Mouse (Mus musculus): ENCODE measurements around the gene Ccin. TPM values are rescaled to one million over a fixed set of nuclear protein-coding genes. Genes with fewer than 3 reads are reported as not detected.

Ccin gene
- total RNA-seq, 1 experiment, result 0.80 TPM

DNA sequence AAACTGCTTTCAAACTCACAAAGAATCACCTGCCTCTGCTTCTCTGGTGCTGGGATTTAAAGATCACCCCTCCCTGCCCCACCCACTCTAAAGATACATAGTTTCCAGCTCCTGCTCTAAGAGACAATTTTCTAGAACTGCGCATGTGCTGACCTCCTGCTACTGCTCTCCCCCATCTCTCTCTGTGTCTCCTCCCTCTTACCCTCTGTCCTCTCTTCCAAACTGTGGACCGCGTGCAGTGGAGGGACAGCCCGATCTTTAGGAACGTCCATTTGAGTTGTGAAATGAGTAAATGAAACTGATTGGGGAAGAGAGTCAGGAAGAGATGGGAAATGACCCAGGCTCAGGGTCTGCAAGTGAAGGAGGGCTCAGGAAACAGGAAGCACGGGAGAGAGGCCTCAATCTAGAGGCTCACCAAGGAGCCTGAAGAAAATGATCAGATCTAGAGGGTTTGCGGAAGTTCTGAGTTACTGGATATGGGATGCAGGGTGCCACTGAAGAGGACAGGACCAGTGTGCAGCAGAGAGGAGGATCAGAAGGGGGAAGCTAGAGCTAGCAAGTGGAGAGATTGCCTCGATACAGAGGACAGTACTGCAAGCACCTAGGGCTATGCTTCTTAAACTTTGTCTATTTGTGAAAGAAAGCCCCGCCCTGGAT is 23.6 kb upstream of the Ccin start:
- in situ Hi-C loops (cut with MboI; ENCODE audit: low sequenced_read_pairs in 2 of 2, unreplicated experiment in 2 of 2), result no loop called here
- no peak overlapping the region; the same call in 1 of the 2 replicates for H3K9ac ChIP-seq (ENCODE audit: insufficient read depth, low read depth, low read length, poor library complexity, severe bottlenecking)

DNA sequence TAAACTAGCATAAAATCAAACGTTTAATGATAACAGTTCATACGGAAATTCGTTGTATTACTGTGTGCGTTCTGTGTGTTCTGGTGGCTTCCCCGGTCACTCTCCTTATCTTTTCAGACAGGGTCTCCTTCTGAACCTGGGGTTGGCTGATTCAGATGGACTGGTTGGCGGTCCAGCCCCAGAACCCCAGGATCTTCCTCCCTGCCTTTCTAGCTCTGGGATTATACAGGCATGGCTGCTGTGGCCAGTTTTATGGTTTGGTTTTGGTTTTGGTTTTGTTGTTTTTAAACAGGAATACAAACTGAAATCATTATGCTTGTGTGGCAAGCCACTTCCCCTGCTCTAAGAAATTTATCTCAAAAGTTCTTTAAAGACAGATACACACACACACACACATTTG is 23.1 kb upstream of the Ccin start:
- in situ Hi-C loops (cut with MboI; ENCODE audit: low sequenced_read_pairs in 2 of 2, unreplicated experiment in 2 of 2), result no loop called here
- no peak overlapping the region for H3K27ac ChIP-seq (ENCODE audit: insufficient read depth, low read depth, low read length, poor library complexity, severe bottlenecking)
- no peak for DNase-seq (ENCODE audit: low read depth, low spot score)
- no peak overlapping the region for H3K4me3 ChIP-seq (ENCODE audit: insufficient read depth in 1 of 2, low read depth in 1 of 2, low read length in 2 of 2, poor library complexity in 1 of 2, severe bottlenecking in 1 of 2)
- peaks cover 14 to 36% of the 10 kb centered on the region in 2 experiments for H3K4me1 ChIP-seq (ENCODE audit: control insufficient read depth in 2 of 2, insufficient read depth in 2 of 2, low read length in 2 of 2, poor library complexity in 1 of 2)
- TF ChIP-seq MAFK (IDR thresholded peaks at IDR 0.05; ENCODE audit: insufficient read depth, low read depth, low read length) (no peak), ZC3H11A (IDR thresholded peaks at IDR 0.05; ENCODE audit: borderline replicate concordance, low read depth, low read length) (no peak), ZNF384 (IDR thresholded peaks at IDR 0.05; ENCODE audit: low read depth, low read length) (no peak)
- no peaks in the 10 kb centered on the region for H3K9me3 ChIP-seq (ENCODE audit: control insufficient read depth, insufficient read depth, low read depth, low read length)
- H3K9ac ChIP-seq (ENCODE audit: insufficient read depth, low read depth, low read length, poor library complexity, severe bottlenecking), result no peak overlapping the region
- no peaks in the 10 kb centered on the region for H3K36me3 ChIP-seq (ENCODE audit: control insufficient read depth, insufficient read depth, low read length, poor library complexity, severe bottlenecking)

More for the DNA sequence above, 23.6 kb upstream of the Ccin start:
- no peak for DNase-seq (ENCODE audit: low read depth, low spot score)
- no peak overlapping the region for H3K4me3 ChIP-seq (ENCODE audit: insufficient read depth in 1 of 2, low read depth in 1 of 2, low read length in 2 of 2, poor library complexity in 1 of 2, severe bottlenecking in 1 of 2)
- H3K36me3 ChIP-seq (ENCODE audit: control insufficient read depth, insufficient read depth, low read length, poor library complexity, severe bottlenecking), result no peaks in the 10 kb centered on the region
- H3K9me3 ChIP-seq (ENCODE audit: control insufficient read depth, insufficient read depth, low read depth, low read length), result no peaks in the 10 kb centered on the region
- no peak overlapping the region for H3K27ac ChIP-seq (ENCODE audit: insufficient read depth, low read depth, low read length, poor library complexity, severe bottlenecking)
- TF ChIP-seq MAFK (IDR thresholded peaks at IDR 0.05; ENCODE audit: insufficient read depth, low read depth, low read length), result no peak
- no peak for TF ChIP-seq HCFC1 (IDR thresholded peaks at IDR 0.05; ENCODE audit: borderline replicate concordance, insufficient read depth, low read length)
- no peak for TF ChIP-seq CHD2 (IDR thresholded peaks at IDR 0.05; ENCODE audit: low read depth, low read length)
- no peak for TF ChIP-seq ZC3H11A (IDR thresholded peaks at IDR 0.05; ENCODE audit: borderline replicate concordance, low read depth, low read length)
- no peak for TF ChIP-seq ZNF384 (IDR thresholded peaks at IDR 0.05; ENCODE audit: low read depth, low read length)
- H3K4me1 ChIP-seq (ENCODE audit: control insufficient read depth in 2 of 2, insufficient read depth in 2 of 2, low read length in 2 of 2, poor library complexity in 1 of 2), result peaks cover 14 to 31% of the 10 kb centered on the region in 2 experiments

DNA sequence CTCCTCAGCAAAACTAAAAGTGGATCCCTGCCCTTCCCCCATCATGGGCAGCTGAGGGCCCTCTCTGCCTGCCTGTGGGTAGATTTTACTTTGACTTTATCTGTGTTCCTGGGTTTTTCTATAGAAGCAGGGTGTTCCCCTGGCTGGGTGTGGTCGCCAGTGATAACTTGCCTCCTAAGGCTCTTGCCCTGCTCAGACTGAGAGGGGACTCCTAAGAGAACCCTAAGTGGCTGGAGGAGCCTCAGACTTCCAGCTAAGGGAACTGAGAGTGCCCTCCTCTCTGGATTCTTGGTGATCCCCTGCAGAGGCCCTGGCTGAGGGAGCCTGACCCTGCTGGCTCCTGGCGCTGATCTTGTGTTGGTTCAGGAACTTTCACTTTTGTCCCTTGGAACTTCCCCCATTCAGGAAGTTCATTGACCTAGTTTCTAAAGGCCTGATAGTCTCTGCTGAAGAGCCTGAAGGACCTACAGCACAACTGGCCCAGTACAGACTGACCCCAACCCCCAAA is 18.9 kb upstream of the Ccin start:
- in situ Hi-C loops (cut with MboI; ENCODE audit: low sequenced_read_pairs in 2 of 2, unreplicated experiment in 2 of 2), result no loop called here
- Histone ChIP-seq H3K4me3 (ENCODE audit: insufficient read depth in 1 of 2, low read depth in 1 of 2, low read length in 2 of 2, poor library complexity in 1 of 2, severe bottlenecking in 1 of 2) (no peak overlapping the region), H3K27ac (ENCODE audit: insufficient read depth, low read depth, low read length, poor library complexity, severe bottlenecking) (peak overlapping the region; percentile 76), H3K4me1 (ENCODE audit: control insufficient read depth in 2 of 2, insufficient read depth in 2 of 2, low read length in 2 of 2, poor library complexity in 1 of 2) (peaks cover 13 to 47% of the 10 kb centered on the region in 2 experiments), H3K9ac (ENCODE audit: insufficient read depth, low read depth, low read length, poor library complexity, severe bottlenecking) (no peak overlapping the region; the same call in 1 of the 2 replicates), H3K9me3 (ENCODE audit: control insufficient read depth, insufficient read depth, low read depth, low read length) (no peaks in the 10 kb centered on the region), H3K36me3 (ENCODE audit: control insufficient read depth, insufficient read depth, low read length, poor library complexity, severe bottlenecking) (no peaks in the 10 kb centered on the region)
- TF ChIP-seq HCFC1 (IDR thresholded peaks at IDR 0.05; ENCODE audit: borderline replicate concordance, insufficient read depth, low read length) (no peak), ZC3H11A (IDR thresholded peaks at IDR 0.05; ENCODE audit: borderline replicate concordance, low read depth, low read length) (no peak), ZNF384 (IDR thresholded peaks at IDR 0.05; ENCODE audit: low read depth, low read length) (no peak), MAFK (IDR thresholded peaks at IDR 0.05; ENCODE audit: insufficient read depth, low read depth, low read length) (no peak), CHD2 (IDR thresholded peaks at IDR 0.05; ENCODE audit: low read depth, low read length) (no peak)
- no peak for DNase-seq (ENCODE audit: low read depth, low spot score)

DNA sequence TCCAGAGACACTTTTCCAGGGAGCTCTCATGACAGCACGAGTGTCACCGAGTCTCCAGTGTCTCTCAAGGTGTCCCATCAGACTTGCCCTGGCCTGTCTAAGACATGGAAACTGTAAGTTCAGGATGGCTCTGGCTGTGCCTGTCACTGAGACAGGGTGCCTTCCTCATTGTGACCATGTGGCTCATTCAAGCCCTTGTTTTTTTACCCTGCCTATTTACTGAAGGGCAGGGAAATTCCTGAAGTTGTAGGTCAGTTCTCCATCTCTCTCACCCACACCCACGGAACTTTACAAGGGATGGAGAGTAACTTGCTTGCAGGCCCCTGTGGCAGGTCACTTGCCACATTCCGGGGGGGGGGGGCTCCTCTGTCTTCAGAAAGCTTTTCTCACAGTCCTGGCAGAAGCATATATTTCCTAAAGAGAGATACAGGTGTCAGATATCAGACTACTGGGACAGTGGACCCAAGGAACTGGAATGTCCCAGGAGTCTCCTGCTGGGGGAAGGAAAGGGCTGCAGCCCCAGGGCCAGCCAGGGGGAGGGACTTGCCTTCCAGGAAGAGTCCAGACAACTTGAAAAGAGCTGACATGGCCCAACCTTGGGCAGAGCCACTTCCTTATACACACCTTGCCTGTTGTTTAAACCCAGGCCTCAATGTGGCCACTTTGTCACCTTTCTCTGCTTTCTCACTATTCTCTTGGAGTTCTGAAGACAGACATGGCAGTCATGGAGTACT is 18.2 kb upstream of the Ccin start:
- H3K4me1 ChIP-seq (ENCODE audit: control insufficient read depth in 2 of 2, insufficient read depth in 2 of 2, low read length in 2 of 2, poor library complexity in 1 of 2), result peaks cover 7 to 48% of the 10 kb centered on the region in 2 experiments; a peak in 3 of 4 replicates

More for the DNA sequence above, 18.2 kb upstream of the Ccin start:
- Histone ChIP-seq H3K27ac (ENCODE audit: insufficient read depth, low read depth, low read length, poor library complexity, severe bottlenecking) (peak overlapping the region; percentile 76), H3K4me3 (ENCODE audit: insufficient read depth in 1 of 2, low read depth in 1 of 2, low read length in 2 of 2, poor library complexity in 1 of 2, severe bottlenecking in 1 of 2) (no peak overlapping the region), H3K36me3 (ENCODE audit: control insufficient read depth, insufficient read depth, low read length, poor library complexity, severe bottlenecking) (no peaks in the 10 kb centered on the region), H3K9me3 (ENCODE audit: control insufficient read depth, insufficient read depth, low read depth, low read length) (no peaks in the 10 kb centered on the region), H3K9ac (ENCODE audit: insufficient read depth, low read depth, low read length, poor library complexity, severe bottlenecking) (no peak overlapping the region; the same call in 1 of the 2 replicates)
- no peak for DNase-seq (ENCODE audit: low read depth, low spot score)
- in situ Hi-C loops (cut with MboI; ENCODE audit: low sequenced_read_pairs in 2 of 2, unreplicated experiment in 2 of 2), result no loop called here
- 0 out of 2 replicates have a peak, but pooled peaks have one; percentile 33 for TF ChIP-seq MAFK (IDR thresholded peaks at IDR 0.05; ENCODE audit: insufficient read depth, low read depth, low read length)
- no peak for TF ChIP-seq HCFC1 (IDR thresholded peaks at IDR 0.05; ENCODE audit: borderline replicate concordance, insufficient read depth, low read length)

Measured in ES-E14 (cell line).